Mouse (Mus musculus) cerebellum, adult (tissue): ENCODE data around the gene Agfg1.

ENCODE experiments used
- ATAC-seq: cut with Nextera tagmentation; 2 replicates; pipeline ENCODE4 v1.9.2; 2017; ENCODE audit warnings: mild to moderate bottlenecking, moderate library complexity, mixed read lengths; ENCODE audit not compliant: insufficient number of reproducible peaks, low FRiP score, low TSS enrichment

Gene Agfg1

GRCm38 (mm10) chr1:82821846-82822245 lies 17.4 kb upstream of the Agfg1 start:
- ATAC-seq, result no peak

DNA sequence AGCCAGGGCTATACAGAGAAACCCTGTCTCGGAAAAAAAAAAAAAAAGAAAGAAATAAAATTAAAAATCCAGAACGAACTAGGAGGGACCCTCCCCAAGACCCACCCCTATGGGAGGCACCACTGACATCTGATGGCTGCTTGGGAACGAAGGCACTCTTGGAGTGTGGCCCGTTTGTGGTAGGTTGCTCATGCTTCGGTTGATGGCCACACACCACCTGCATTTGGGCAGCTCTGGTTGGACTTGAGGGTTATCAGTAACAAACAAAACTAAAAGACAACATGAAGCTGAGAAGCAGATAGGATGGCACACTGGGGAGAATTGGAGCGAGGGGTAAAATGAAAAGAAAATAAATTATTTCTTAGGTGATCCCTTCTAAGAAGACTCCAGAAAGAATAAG lies 15.1 kb upstream of the Agfg1 start:
- no peak for ATAC-seq

DNA sequence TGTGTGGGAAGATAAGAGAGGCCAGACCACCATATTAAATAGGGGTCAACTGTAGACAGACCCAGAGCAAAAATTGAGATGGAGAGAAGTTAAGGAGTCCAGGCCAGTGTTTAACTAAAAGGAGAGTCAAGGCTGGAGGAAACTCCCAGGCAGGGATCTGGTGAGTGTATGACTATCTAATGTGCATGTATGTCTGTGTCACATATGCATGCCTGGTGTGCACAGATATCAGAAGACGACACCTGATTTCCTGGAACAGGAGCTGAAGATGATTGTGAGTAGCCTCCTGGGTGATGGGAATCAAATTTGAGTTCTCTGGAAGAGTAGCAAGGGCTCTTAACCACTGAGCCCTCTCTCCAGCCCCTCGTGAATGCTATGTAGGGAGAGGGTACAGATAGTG lies 14.0 kb upstream of the Agfg1 start:
- ATAC-seq, result no peak

DNA sequence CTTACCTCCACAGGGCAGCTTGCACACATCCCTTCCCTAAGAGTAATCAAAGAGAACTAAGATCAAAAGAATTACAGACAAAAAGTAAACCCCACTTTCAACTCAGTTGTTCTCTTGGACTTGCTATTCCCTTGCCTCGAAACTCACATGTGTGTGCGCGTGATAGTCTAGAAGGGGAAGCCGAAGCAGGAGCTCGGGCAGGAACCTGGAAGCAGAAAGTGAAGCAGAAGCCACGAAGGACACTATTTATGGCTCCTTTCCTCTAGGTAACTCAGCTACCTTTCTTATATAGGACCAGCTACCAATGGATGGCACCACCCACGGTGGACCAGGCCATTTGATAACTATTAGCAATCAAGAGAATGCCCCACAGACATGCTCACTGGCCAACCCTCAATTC lies 13.5 kb upstream of the Agfg1 start:
- no peak for ATAC-seq

GRCm38 (mm10) chr1:82826911-82827310 lies 12.4 kb upstream of the Agfg1 start:
- ATAC-seq, result no peak

GRCm38 (mm10) chr1:82830771-82831170 lies 8.5 kb upstream of the Agfg1 start:
- ATAC-seq, result no peak

DNA sequence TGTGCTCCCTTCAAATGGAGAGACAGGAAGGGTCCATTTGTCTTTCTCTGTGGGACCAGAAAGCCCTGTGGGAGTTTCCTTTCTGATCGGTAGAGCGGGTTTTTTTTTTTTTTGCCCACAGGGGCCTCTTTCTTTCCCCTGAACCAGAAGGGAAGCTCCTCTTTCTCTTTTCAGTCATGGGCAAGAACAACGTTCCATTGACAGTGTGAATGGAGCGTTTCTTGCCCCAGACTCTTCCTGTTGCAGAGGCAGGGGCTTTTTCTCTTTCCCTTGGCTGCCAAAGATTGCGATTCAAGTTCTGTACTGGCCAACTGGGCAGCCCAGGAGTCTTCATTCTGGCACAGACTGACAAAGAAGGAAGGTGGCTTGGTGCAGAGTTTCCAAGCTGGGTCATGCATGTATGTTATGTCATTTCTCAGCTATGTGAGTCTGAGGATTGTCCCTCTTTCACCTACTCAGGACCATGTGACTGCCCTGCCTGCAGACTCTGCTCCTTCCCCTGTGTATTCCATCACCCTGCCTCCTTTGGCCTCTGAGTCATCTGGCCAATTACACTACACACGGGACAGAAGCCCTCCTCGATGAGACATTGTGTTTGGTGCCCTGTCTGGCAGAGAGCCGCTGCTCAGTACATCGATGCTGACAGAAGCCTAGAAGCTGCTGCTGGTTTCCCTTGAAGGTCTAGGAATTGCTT lies 7.6 kb upstream of the Agfg1 start:
- no peak for ATAC-seq

DNA sequence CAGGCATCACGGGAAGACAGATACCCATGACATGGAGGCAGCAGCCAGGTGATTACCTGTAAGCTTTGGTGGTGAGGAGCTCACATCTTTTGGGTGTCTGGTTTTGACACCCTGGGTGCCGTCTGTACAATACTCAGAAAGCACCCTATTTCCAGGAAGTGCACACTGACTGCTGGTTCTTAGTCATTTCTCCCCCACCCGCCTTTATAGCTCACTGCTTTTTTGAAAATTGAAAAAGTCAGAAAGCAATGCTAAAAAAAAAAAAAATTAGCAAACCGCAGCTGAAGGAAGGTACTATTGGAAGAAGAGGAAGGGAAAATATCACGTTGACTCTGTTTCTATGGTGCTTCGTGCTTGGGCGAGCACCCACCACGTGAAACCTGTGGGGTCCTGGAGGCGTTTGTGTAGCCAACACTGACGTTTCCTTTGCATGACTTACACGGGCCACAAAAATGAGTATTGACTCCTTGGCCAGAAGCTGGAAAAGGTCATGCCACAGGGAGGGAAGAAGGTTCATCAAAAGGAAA lies 6.7 kb upstream of the Agfg1 start:
- no peak for ATAC-seq

- ATAC-seq, result no peak
Observed at GRCm38 (mm10) chr1:82833501-82833900, 5.8 kb upstream of the Agfg1 start.

DNA sequence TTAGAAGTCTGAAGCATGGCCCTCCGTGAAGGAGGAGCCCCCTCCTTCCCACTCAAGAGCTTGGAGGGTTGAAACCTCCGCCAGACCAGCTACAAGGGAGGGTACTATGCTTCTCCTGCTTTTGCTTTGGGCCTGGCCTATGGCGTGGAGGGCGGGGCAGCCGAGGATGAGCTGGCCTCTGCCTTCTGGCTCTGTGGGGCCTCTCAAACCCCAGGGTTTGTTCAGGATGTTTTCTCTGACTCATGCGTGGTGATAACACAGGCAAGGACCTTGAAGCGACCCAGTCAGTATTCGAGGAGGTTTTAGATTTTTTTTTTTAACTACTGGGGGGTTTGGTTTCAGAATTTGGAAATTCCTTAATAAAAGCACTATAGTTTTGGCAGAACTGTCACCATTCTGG lies 4.7 kb upstream of the Agfg1 start:
- ATAC-seq, result no peak

- no peak for ATAC-seq
Observed at GRCm38 (mm10) chr1:82836342-82837217, 2.7 kb upstream of the Agfg1 start.

DNA sequence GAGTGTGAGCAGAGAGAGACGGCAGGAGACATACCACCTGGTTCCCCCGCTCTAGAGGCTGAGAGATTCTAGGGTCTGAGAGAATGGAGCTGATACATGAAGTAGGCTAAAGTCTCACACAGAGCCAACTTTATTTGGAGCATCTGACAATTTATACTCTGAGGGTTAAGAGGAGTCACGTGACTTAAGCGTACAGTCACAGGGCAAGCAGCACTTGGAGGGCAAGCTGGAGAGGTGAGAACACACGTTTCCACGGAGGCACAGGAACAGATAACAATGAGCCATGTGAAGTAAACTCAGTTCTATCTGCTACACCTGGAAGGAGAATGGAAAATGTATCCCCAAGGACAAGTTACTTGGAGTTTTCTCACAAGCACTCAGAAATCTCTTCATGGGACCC lies 1.7 kb upstream of the Agfg1 start:
- no peak for ATAC-seq

GRCm38 (mm10) chr1:82838469-82839295 lies 601 bp upstream of the Agfg1 start:
- ATAC-seq, result peak; percentile 21; the same call in 1 of the 2 replicates

GRCm38 (mm10) chr1:82839614-82840421 lies 535 bp downstream of the Agfg1 start:
- peak; percentile 62; the same call in 1 of the 2 replicates for ATAC-seq

GRCm38 (mm10) chr1:82855729-82856128 lies 16.4 kb downstream of the Agfg1 start:
- ATAC-seq, result no peak

GRCm38 (mm10) chr1:82858236-82858635 lies 19.0 kb downstream of the Agfg1 start:
- ATAC-seq, result no peak

DNA sequence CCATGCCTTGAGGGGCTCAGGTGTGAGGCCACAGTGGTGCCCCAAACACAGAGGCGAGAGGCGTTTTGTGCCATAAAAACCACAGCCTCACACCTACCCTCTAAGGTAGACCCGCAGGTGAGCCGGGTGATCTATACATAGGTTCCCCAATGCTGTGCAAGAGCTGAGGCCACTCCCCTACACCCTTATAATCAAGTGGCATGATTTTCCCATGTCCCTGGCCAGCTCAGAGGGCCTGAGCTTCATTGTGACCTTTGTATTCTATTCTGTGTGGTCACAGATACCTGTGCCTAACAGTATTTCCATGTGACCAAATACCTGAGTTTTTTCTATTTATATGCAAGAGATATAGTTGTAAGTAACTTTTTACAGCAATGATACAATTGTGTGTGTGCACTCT lies 21.1 kb downstream of the Agfg1 start:
- no peak for ATAC-seq

GRCm38 (mm10) chr1:82870202-82870601 lies 30.9 kb downstream of the Agfg1 start:
- no peak for ATAC-seq

DNA sequence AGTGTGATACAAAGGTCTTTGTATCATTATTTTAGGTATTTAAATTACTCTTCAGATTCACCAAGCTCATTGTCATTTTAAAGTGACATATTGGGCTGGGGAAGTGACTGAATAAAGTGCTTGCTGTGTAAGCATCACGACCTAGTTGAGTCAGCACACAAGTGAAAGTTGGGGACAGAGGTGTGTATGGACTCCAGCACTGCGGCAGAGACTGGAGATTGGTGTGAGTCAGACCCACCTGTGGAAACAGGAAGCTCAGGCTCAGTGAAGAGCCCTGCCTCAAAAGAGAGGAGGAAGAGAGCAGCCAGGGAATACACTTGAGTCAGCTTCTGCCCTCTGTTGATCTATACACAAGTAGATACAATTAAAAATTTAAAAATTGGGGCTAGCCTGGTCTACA lies 39.9 kb downstream of the Agfg1 start:
- no peak for ATAC-seq

DNA sequence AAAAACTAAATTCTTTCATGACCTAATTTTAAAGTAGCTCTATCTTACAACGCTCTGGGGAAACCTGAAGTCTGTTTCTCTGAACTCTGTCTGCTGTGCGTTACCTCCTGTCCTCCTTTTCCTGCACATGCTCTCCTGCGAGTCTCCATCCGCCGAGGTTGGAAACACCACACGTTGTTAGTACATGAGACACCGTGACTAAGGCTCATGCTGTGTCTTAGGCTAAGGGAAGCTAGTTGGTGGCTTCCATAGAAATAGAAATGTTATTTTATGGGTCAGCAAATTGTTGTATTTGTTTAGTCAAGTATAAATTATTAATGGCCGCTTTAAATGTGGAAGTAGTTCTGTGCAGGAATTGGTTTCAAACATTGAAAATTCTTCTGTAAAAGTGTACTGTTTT lies 40.9 kb downstream of the Agfg1 start:
- no peak; the same call in 1 of the 2 replicates for ATAC-seq
